ENCODE assay signal across 9 mouse cellular contexts in the genomic region with DNA sequence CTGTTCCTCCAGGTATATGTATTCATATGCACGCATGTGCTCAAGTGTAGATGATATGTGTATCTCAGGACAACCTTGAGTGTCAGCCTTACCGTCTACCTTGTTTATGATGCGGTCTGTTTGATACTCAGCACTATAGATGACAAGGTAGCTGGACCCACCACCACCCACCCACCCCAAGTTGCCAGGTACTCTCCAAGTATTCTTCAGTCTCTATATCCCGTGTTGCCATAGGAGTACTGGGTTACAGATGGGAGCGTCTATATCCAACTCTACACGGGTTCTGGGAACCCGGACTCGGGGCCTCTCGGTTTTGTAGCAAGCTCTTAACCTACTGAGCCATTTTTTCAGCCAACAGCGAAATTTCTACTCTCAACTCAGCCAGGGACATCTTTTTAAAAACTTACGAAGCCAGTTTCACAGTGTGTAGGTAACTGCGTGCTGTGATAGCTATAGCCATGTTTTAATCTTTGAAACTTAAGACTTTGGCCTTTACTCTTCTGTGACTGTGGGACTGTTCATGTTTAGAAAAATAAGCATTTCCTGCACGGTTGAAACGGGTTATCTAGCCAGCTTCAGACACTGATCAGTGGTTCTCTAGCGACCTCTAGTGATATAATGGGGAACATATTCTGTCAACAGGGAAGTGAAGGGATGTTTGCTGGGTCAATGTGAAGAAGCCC.
DNase-seq lines count a peak whose midpoint lies in the region; ATAC-seq and TF ChIP-seq lines count a peak whose summit lies in the region.
"Had no signal": no experiment of that assay in that cellular context is flagged by ENCODE, and none has a peak within 500 bp of the region (broad histone marks: within the 10 kb centered on the region; RNA-seq: fewer than 3 reads in every experiment).

No protein-coding gene starts in this region.

- H3K27ac ChIP-seq in left cerebral cortex, adult 2 months = no peak overlapping the region
- no peak overlapping the region for H3K27ac ChIP-seq in MEL (ENCODE audit: control insufficient read depth, low read depth, low read length)
- no peak overlapping the region for H3K27ac ChIP-seq in limb, embryonic 11.5 days (replicated peaks; ENCODE audit: low read depth, low read length)

- no peak for TF ChIP-seq POLR2A in MEL (IDR thresholded peaks at IDR 0.05; ENCODE audit: control insufficient read depth in 1 of 2, insufficient read depth in 1 of 2, low read depth in 1 of 2, low read length in 2 of 2, poor library complexity in 1 of 2)

- H3K79me2 ChIP-seq in MEL (ENCODE audit: control insufficient read depth, insufficient read depth, low read length, poor library complexity) = no peaks in the 10 kb centered on the region

- DNase-seq in left cerebral cortex, adult 2 months (ENCODE audit: extremely low spot score in 1 of 2, low spot score in 2 of 2) = peak in 1 of 2 experiments; percentile 11
- no peak for DNase-seq in left cerebral cortex, postnatal 4 days
- peak; percentile 84 for DNase-seq in MEL (ENCODE audit: low read depth, low spot score)
- peak; percentile 83 for DNase-seq in embryo, embryonic 11 days
- DNase-seq in heart, postnatal 10 days = peak; percentile 51 to 77
- DNase-seq in limb, embryonic 11.5 days (ENCODE audit: low spot score) = peak; percentile 48
- no peak for DNase-seq in gastrocnemius, postnatal 10 days

- H3K27me3 ChIP-seq in MEL (ENCODE audit: control insufficient read depth in 1 of 2, insufficient read depth in 2 of 2, low read length in 2 of 2) = no peaks in the 10 kb centered on the region
- no peaks in the 10 kb centered on the region for H3K27me3 ChIP-seq in limb, embryonic 11.5 days (ENCODE audit: control insufficient read depth, insufficient read depth, low read length)

- 0 out of 2 replicates have a peak, but pooled peaks have one; percentile 57 for ATAC-seq in limb, embryonic 11.5 days (ENCODE audit: insufficient number of reproducible peaks, low FRiP score, low TSS enrichment, low read depth)
- 0 out of 2 replicates have a peak, but pooled peaks have one; percentile 48 for ATAC-seq in monocyte, adult 5-6 weeks (replicated peaks; ENCODE audit: insufficient number of reproducible peaks, low FRiP score, low TSS enrichment, poor library complexity, severe bottlenecking)

- H3K36me3 ChIP-seq in MEL (ENCODE audit: control insufficient read depth in 1 of 2, insufficient read depth in 2 of 2, low read length in 2 of 2) = peaks cover 0 to 13% of the 10 kb centered on the region in 2 experiments; a peak in 2 of 4 replicates
- H3K36me3 ChIP-seq in limb, embryonic 11.5 days (ENCODE audit: control insufficient read depth, insufficient read depth, low read length) = no peaks in the 10 kb centered on the region

- peak; percentile 90 for TF ChIP-seq CTCF in left cerebral cortex, adult 2 months (IDR thresholded peaks at IDR 0.05)
- peak; percentile 52 to 96 (median 95) for TF ChIP-seq CTCF in MEL (IDR thresholded peaks at IDR 0.05 in 2 of 3, conservative IDR thresholded peaks at IDR 0.05 in 1 of 3; ENCODE audit: control insufficient read depth in 1 of 3, insufficient read depth in 1 of 3, low read depth in 2 of 3, low read length in 3 of 3, poor library complexity in 1 of 3, severe bottlenecking in 1 of 3)

- intact Hi-C loops in left cerebral cortex, adult 2 months (cut with DNase I) = loop anchor here (1.0 to 5.0 kb wide), 4 partner anchors 1062 to 1293 kb away; no protein-coding TSS in a partner anchor
- intact Hi-C loops in left cerebral cortex, postnatal 4 days (cut with DNase I) = loop anchor here (5.0 to 10.0 kb wide), 2 partner anchors 1103 to 1286 kb away; no protein-coding TSS in a partner anchor
- intact Hi-C loops in heart, postnatal 10 days (cut with DNase I) = loop anchor here (1.0 to 5.0 kb wide), 3 partner anchors 1061 to 1288 kb away; no protein-coding TSS in a partner anchor

- no peak for TF ChIP-seq EP300 in MEL (IDR thresholded peaks at IDR 0.05; ENCODE audit: low read depth in 1 of 2, low read length in 2 of 2)

- no peak overlapping the region for H3K4me2 ChIP-seq in limb, embryonic 11.5 days (ENCODE audit: low read depth, severe bottlenecking)

- no peak overlapping the region for H3K9ac ChIP-seq in MEL (ENCODE audit: control insufficient read depth, low read depth, low read length, poor library complexity, severe bottlenecking)
- no peak overlapping the region for H3K9ac ChIP-seq in limb, embryonic 11.5 days (ENCODE audit: low read length)

- no peaks in the 10 kb centered on the region for H3K9me3 ChIP-seq in MEL (replicated peaks; ENCODE audit: insufficient read depth, low read length)
- no peaks in the 10 kb centered on the region for H3K9me3 ChIP-seq in limb, embryonic 11.5 days (ENCODE audit: control insufficient read depth, low read length)

- 54% methylated on average over 15 of the region's 15 CpGs for WGBS in limb, embryonic 11.5 days

- TF ChIP-seq RAD21 in MEL (IDR thresholded peaks at IDR 0.05; ENCODE audit: low read depth, low read length) = peak; percentile 99

- H3K4me3 ChIP-seq in left cerebral cortex, adult 2 months = 0 out of 2 replicates have a peak overlapping the region, but pooled peaks have one; percentile 22
- no peak overlapping the region for H3K4me3 ChIP-seq in MEL (ENCODE audit: control insufficient read depth in 1 of 2, insufficient read depth in 1 of 2, low read depth in 2 of 2, low read length in 2 of 2)
- no peak overlapping the region for H3K4me3 ChIP-seq in limb, embryonic 11.5 days (ENCODE audit: low read depth, low read length)
- H3K4me3 ChIP-seq: erythroblast, embryonic 14.5 days had no signal

- peaks cover 7% of the 10 kb centered on the region in 2 experiments for H3K4me1 ChIP-seq in MEL (ENCODE audit: control insufficient read depth in 1 of 2, insufficient read depth in 2 of 2, low read length in 2 of 2)
- no peaks in the 10 kb centered on the region for H3K4me1 ChIP-seq in limb, embryonic 11.5 days (ENCODE audit: control insufficient read depth, insufficient read depth, low read length)

TF ChIP-seq in MEL, 35 proteins besides CTCF, POLR2A, EP300 and RAD21:
- TF ChIP-seq MAZ (IDR thresholded peaks at IDR 0.05; ENCODE audit: low read depth, low read length) (no peak), TAL1 (IDR thresholded peaks at IDR 0.05; ENCODE audit: low read length) (no peak), MAX (IDR thresholded peaks at IDR 0.05; ENCODE audit: low read length) (no peak), ELF1 (IDR thresholded peaks at IDR 0.05; ENCODE audit: low read depth, low read length) (peak; percentile 75), GATA1 (IDR thresholded peaks at IDR 0.05; ENCODE audit: low read depth, low read length) (peak; percentile 67), SMC3 (IDR thresholded peaks at IDR 0.05; ENCODE audit: low read depth, low read length) (peak; percentile 95), ZC3H11A (IDR thresholded peaks at IDR 0.05; ENCODE audit: low read depth, low read length) (peak; percentile 94)

Comparison
In these comparisons a context has a peak if more than half of its experiments do, and no peak if none do; other contexts are left out.
1. DNase-seq: peak in MEL (single experiment), embryo, embryonic 11 days (single experiment), heart, postnatal 10 days (2 of 2) and limb, embryonic 11.5 days (single experiment); none in left cerebral cortex, postnatal 4 days (single experiment) and gastrocnemius, postnatal 10 days (single experiment).